Mouse (Mus musculus) common myeloid progenitor, adult 5-6 weeks (primary cell): Measurements from ENCODE around the gene Hmgcl. TPM values are rescaled to one million over a fixed set of nuclear protein-coding genes. Genes with fewer than 3 reads are reported as not detected.
A peak's percentile ranks its signal among the peaks of the same experiment; 100 is the strongest.

Experiments used
- ATAC-seq: replicated peaks from 2 replicates; pipeline ENCODE4 v1.8.0; 2016; ENCODE audit warnings: low read depth, mild to moderate bottlenecking, moderate TSS enrichment, inconsistent platforms; ENCODE audit not compliant: poor library complexity, severe bottlenecking
- total RNA-seq: library from RNA; stranded (forward); fragments of 200-1000, 187-1606 nt; gene quantifications from 2 replicates; pipeline ENCODE4 v1.2.3, GENCODE M21; 2017

The Hmgcl gene
- 23.8 and 48.2 TPM in 2 replicates for total RNA-seq

DNA sequence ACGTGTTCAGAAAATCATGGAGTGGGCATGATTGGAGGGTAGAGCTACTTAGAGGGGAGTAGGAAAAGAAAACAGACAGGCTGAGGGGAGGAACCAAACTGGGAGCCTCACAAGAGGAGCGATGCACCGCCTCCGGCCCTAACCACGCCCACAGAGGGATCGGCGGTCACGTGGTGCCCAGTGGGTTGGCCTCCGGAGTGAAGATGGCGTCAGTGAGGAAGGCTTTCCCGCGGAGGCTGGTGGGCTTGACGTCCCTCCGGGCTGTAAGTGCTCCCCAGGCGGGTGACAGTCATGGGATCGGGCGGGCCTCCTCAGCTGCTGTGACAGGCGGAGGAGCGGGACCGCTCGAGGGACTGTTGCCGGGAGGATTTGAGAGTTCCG lies at the start of gene Hmgcl:
Hmgcl (plus strand) TSS at position 171 of the 381 bp plus-strand sequence.
- peak; percentile 96 for ATAC-seq

DNA sequence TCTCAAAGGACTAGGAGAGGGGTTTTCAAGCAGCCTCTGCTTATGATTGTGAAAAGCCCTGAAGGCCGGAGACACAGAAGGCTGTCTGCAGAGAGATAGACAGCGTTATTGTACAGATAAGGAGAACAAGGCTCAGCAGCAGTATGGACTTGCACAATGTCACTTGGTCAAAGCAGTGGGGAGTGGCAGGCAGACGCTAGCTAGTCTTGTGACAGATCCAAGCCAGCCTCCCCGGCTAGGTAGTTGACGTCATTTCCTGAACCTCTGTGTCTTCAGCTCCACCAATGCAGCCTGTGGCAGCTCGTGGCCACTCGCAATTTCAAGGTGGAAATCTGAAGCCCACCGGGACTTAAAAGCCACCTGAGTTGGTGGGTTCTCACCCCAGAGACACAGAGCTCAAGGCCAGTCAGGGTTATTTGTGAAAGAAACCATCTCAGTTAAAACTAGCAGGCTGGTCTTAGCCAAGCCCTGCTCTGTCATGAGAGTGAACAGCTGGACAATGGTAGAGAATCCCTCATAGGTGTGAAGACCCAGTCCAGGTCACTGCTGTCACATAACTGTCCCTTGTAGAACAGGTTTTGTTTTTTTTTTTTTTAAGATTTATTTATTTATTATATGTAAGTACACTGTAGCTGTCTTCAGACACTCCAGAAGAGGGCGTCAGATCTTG lies 47.7 kb upstream of the Hmgcl start:
- peak; percentile 83 for ATAC-seq

DNA sequence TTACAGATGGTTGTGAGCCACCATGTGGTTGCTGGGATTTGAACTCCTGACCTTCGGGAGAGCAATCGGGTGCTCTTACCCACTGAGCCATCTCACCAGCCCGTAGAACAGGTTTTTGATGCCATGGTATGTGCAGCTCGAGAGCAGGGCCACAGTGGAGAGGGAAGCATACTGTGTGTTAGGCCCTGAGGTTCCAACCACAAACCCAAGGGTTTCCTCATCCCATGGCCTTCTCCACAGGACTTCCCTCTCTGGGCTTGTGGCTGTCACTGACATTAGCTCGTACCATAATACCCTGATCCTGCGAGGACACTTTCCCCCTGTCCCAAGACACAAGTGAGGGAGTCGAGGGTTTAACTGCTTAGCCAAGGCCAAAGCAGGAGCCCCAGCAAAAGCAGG lies 47.2 kb upstream of the Hmgcl start:
- ATAC-seq, result peak; percentile 60

DNA sequence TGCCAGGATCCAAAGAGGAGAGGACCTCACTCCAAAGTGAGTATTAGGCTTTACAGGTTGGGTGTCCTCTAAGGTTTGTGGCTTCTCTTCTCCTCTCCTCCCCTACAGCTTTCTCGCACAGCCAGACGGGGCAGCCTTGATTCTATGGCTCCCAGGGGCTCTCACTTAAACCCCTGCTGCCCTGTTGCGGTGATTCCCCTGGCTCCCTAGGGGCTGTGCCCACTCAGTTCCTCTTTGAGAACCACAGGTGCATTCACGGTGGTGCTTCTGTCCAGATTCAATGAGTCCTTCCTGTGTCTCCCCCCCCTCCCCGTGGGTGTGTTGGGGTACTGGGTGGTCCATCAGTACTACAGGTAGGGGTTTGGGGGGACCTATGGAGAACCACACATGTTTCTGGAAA lies 46.2 kb upstream of the Hmgcl start:
- no peak for ATAC-seq

DNA sequence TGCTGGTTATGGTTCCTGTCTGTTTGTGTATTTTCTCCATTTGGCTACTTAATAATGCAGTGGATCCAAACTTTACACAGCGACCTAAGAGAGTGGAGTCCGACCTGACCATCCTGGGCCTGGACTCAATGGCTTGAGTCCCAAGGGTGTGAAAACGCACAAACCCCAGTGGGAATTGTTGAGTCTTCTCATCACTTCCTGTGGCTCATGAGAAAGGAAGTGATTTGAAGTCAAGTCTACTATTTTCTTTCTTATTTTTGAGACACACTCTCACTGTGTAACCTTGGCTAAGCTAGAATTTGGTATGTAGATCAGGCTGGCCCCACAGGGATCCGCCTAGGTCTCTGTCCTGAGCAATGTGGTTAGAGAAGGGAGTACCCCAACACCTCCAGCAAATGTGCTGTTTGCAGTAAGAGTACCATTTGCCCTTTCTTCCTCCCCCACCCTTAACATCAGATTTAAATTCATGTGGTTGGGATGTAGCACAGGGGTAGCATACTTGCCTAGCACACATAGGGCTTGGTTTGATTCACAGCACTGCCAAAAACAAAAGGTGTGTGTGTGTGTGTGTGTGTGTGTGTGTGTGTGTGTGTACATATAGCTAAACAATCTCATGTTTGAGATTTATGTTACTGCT lies 43.5 kb upstream of the Hmgcl start:
- no peak for ATAC-seq

DNA sequence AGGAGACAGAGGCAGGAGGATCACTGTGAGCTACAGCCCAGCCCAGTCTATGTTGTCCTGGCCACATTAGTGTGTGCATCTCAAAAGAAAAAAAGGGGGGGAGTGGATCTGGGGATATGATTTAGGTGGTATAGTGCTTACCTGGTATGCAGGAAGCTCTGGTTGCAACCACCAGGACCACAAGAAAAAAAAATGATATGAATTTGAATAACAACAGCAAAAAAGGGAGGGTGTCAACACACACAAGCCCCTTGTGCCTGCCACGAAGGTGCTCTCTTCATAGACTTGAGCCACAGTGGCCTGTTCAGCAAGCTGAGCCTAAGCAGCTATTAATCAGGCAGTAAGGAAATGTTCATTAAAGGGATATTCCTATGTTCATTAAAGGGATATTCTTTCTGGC lies 41.4 kb upstream of the Hmgcl start:
- ATAC-seq, result no peak

DNA sequence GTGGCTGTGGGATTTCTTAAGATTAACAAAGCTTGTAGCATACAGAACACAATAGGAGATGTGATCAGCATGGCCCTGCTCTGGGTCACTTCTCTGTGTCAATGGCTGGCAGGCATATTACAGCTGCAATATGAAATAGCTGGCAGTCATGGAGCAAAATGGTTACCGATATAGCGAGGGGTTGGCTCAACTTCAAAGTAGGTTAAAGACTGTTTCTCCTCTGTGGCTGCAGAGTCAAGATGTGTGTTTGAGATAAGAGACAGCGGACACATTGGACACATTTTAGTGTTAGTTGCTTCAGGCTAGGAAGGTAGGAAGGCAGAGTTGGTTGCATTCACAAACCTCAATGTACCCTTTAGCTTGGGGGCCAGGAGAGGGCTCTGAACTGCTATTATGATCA lies 39.6 kb upstream of the Hmgcl start:
- peak; percentile 50 for ATAC-seq

DNA sequence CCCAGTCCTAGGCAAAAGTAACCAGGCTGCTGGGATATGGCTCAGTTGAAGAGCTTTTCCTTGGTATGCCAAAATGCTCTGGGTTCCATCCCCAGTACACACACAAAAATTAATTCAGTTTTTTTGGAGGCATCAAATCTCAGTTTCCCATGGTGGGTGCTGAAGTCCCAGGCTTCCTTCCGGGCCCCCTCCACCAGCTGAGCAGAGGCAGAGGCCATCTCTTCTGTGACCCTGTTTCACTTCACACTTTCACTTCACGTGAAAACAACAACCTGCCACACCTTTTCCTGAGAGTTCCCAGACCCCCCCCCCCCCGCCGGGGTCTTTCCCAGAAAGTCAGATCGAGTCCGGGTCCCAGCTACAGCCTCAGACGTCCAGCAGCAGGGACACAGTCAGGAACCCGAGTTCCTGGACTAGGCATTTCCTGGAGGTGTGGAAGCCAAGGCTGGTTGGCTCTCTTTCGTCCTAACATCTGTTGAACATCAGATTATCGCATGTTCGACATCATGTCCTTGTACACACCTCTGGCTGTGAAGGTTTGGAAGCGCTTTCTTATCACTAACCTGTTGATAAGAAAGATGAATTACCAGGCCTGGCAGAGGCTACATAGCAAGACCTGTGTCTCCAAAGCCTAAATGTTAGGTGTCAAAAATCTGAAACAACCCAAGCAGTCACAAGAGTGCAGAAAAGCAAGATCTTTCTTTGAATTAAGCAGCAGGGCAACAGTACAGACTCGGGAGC lies 36.8 kb upstream of the Hmgcl start:
- ATAC-seq, result no peak

DNA sequence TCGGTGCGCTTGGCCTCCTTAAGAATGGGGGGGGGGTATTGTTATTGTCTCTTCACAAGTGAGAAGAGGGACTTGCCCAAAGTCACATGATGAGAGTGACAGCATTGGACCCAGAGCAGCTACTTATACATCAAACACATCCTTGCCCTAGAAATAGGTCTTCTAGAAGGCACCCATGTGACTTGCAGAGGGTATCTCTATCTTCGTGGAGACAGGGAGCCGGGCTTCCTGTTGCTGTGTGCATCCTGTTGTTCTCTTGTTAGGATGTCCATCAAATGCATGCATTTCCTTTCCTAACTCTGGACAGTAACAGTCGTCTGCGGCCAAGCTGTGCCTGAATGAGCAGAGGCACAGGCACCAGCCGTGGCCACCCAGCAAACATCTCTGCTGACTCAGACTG lies 34.7 kb upstream of the Hmgcl start:
- ATAC-seq, result peak; percentile 59

DNA sequence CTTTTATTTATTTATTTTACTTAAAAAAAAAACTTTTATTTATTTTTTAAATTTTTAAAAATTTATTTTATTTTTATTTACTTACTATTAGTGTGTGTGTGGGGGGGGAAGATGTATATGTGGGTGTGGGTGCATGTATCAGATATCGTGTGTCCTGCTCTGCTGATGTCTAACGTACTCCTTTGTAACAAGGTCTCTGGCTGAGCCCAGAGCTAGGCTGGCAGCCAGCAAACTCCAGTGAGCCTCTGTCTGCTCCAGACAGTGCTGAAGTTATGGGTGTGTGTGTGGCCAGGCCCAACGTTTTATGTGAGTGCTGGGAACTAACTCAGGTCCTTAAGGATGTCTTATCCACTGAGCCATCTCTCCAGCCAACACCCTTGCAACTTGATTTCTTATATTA lies 34.1 kb upstream of the Hmgcl start:
- no peak; the same call in 1 of the 2 replicates for ATAC-seq

DNA sequence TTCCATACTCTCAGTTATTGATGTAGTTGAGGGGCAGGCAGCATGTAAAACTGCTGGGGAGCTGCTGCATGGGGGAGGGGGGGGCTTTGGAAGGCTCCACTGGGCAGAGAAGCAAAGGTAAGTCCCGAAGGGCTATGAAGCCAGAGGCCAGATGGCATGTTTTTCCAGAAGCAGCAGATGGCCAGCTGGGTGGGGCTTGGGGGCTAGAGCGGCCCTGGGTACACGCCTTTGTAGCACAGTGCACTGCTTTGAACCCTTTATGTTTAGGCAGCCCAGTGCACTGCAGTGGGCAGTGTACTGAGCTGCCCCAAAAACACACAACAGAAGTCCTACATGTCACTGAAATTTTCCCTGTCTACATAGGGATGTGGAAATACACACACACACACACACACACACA lies 33.4 kb upstream of the Hmgcl start:
- ATAC-seq, result no peak

DNA sequence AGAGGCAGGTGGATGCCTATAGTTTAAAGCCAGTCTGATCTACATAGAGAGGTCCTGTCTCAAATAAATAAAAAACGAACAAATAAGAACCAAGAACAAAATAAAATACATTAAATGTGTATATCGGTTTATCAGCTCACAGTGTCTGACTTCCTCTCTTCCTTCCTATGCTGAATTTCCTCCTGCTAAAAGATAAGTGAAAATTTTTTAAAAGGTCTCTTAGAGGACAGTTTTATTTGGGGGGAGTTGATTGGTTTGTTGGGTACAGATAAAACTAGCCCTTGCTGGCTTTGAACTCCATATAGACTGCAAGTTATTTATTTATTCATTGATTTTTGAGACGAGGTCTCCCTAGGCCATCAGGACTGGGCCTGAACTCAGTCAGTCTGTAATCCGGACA lies 32.8 kb upstream of the Hmgcl start:
- 0 out of 2 replicates have a peak, but pooled peaks have one; percentile 28 for ATAC-seq

DNA sequence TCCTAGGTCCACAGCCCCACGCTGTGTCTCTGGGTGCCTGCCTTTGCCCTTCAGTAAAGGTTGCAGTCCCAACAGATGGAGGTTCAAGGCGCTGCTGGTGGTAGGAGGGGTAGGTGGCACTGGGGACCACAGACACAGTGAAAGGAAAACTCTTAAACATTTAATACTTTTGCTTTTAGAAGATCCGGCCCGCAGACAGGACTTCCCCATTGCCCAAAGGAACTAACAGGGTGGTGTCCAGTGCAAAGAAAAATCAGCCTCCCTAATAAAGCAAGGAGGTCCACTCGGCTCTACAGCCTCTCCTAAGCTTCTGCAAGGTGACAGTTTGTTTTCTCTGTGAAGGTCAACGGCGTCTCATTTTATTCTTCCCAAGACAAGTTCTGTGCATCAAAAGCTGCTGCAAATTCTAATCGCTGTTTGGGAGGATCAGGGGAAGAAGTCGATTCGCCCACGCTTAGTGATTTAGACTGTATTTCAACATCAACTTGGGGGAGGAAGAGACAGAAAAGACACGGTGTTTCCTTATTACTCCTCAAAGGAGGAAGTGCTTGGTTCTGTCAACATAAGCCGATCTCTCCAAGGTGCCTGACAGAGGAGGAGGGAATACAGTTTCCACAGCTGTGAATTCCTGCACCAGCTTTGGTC lies 27.5 kb upstream of the Hmgcl start:
- peak; percentile 45 for ATAC-seq

DNA sequence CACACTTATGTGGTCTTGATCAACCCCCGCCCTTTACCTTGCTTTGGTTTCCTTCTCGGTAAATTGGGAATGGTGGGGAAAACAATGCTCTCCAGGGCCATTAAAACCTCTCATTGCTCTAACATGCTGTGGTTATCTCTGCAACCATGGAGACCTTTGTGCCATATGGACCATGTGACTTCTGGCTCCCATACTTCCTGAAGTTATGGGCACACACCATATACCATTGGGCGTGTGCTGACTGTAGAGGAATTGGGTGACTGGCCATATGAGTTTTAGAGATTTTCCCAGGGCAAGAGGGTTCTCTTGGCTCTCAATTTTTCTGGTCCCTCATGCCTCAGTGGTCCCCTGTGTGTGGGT lies 27.0 kb upstream of the Hmgcl start:
- ATAC-seq, result no peak

DNA sequence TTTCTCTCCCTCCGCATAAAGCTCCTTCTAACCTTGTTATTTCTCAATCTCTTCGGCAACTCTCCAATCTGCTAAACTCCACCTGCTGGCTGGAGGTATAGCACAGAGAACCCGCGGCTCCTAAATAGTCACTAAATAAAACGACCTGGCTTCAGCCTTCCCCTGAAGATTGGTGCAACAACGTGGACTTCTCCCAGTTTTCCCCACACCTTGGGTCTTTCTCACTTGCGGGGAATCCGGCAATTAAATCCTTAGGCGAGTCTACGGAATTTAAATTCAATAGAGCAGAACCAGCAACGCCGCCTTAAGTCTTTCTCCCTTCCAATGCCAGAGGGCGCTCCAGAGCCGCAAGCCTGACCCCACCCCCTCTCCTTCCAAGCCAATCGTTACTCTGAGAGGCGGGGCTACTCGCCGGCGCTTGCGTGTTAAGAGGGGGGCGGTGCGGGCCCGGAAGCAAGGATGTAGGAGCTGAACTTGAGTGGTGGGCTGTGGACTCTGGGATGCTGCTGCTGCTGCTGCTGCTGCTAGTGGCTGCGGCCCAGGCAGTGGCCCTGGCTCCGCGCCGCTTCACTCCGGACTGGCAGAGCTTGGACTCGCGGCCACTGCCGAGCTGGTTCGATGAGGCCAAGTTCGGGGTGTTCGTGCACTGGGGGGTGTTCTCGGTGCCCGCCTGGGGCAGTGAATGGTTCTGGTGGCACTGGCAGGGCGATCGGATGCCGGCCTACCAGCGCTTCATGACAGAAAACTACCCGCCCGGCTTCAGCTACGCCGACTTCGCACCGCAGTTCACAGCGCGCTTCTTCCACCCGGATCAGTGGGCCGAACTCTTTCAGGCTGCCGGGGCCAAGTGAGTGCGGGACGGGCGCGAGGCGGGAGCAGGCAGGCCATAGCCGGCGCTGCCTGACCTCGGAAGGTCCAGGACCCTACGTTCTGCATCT lies 25.7 kb upstream of the Hmgcl start, which contains the start of gene Fuca1:
Fuca1 (plus strand) TSS at position 432 of the 938 bp plus-strand sequence.
- ATAC-seq, result peak; percentile 91

DNA sequence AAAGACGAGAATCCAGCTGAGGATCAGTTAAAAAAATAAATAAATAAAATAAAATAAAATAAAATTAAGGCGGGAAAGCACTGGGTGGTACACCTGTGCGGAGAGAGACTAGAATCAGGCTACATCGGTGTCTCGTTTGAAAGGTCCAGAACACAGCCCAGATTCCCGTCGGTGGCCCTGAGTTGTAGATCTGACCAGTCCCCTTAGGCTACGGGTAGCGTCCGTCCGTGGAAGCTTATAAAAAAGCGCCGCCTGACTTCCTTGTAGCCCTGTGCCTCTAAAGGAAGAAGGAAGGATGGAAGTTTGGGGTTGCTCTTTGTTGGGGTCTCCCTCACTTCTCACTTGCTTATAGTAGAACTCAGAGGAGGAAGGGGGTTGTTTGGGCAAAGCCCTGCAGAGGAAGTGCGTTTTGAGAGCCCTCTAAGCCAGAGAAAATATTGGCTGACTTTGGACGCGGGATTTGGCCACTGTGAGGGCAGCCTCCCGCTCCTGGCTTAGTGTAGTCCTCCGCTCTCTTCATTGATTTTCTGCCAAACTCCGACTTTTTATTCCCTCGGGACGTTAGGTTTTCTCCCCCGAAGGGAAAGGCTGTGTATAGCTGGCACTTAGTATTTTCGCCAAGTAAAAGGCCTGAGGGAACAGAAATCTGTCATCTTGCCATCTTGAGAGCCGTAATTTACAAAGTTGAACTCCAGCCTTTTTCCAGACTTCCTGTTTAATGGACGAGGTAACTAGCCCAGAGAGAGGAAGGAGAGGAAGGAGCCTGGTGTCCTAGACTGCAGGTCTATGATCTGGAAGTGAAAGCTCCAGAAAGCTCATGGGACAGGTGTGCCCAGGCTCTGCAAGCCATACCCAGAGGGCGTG lies 24.8 kb upstream of the Hmgcl start:
- ATAC-seq, result no peak

DNA sequence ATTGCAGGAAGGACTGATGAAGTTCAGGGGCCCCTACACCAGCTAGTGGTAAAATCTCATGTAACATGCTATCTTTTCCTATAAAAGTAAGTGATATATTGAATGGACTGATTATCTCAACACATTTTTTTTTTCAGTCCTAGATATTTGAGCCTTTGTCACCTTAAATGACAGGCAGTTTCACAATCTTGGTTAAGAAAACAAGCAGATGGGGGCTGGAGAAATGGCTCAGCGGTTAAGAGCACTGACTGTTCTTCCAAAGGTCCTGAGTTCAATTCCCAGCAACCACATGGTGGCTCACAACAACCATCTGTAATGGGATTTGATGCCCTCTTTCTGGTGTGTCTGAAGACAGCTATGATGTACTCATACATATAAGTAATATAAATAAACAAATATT lies 24.1 kb upstream of the Hmgcl start:
- ATAC-seq, result no peak

DNA sequence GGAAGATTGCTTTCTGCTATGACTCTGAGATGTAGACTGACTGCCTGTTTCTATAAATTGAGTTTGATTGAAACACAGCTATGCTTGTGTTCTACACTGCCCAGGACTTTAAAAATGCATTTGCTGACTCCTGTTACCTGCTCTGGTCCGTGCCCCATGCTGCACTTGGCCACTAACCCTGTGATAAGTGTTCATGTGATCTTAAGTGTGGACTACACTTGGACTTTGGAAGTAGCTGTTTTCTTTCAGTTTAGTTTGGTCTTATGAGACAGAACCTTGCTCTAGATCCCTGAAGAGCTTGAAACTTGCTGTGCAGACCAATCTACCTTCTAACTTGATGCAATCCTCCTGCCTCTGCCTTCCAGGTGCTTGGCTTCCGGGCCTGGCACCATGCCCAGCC lies 21.8 kb upstream of the Hmgcl start:
- no peak for ATAC-seq

DNA sequence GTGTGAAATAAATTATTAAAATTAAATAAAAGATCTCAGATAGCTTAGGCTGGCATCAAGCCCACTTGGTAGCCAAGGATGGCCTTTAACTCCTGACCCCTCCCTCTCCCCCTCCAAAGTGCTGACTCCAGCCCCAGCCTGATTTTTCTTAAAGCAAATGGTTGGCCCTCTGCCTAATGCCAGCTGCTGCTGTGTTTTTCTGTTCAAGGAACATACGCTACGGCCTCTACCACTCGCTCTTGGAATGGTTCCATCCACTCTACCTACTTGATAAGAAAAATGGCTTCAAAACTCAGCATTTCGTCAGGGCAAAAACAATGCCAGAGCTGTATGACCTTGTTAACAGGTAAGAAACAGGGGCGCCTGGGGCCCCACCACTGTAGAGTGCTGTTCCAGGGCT lies 20.9 kb upstream of the Hmgcl start:
- no peak for ATAC-seq
